Mouse (Mus musculus): ENCODE data around the gene Prss41. TPM values are rescaled to one million over a fixed set of nuclear protein-coding genes. Genes with fewer than 3 reads are reported as not detected.

Prss41 gene
- polyA plus RNA-seq, 1 experiment from 2014 or later, result 1.3 TPM

DNA sequence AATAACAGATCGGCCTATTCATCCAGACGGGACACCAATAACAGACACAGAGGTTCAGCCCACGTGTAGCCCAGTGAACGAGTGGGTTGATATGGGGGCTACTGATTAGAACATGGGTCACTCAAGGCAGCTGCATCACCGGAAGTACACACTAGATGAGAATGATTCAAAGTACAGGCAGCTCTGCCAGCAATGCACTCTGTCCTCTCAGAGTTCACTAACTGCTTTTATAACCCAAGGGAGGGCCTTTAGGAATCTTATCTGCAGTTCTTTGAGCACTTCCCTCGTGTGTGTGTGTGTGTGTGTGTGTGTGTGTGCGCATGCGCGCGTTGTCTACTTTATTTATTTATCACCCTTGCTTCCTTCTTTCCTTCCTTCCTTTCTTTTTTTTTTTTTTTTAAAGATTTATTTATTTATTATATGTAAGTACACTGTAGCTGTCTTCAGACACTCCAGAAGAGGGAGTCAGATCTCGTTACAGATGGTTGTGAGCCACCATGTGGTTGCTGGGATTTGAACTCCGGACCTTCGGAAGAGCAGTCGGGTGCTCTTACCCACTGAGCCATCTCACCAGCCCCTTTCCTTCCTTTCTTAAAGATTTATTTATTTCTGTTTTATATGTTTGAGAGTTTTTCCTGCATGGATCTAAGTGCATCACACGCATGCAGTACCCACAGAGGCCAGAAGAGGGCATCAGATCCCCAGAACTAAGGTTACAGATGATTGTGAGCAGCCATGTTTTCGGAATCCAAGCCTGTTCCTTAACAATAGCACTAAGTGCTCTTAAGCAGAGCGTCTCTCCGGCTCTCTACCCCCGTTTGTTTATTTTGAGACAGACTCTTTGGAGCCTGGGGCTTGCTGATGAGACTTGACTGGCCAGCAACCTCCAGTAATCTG, 7.1 kb upstream of the Prss41 start:
- no peak overlapping the region for H3K4me3 ChIP-seq
- H3K9me3 ChIP-seq (replicated peaks), result no peaks in the 10 kb centered on the region
- WGBS, result 62% methylated on average over 19 of the region's 19 CpGs
- H3K27ac ChIP-seq, result no peak overlapping the region
- no peaks in the 10 kb centered on the region for H3K36me3 ChIP-seq
- H3K4me1 ChIP-seq, result no peaks in the 10 kb centered on the region
- H3K9ac ChIP-seq, result no peak overlapping the region
- ATAC-seq (ENCODE audit: low FRiP score), result peak; percentile 43; the same call in 1 of the 2 replicates
- H3K4me2 ChIP-seq (replicated peaks), result no peak overlapping the region
- H3K27me3 ChIP-seq, result no peaks in the 10 kb centered on the region

DNA sequence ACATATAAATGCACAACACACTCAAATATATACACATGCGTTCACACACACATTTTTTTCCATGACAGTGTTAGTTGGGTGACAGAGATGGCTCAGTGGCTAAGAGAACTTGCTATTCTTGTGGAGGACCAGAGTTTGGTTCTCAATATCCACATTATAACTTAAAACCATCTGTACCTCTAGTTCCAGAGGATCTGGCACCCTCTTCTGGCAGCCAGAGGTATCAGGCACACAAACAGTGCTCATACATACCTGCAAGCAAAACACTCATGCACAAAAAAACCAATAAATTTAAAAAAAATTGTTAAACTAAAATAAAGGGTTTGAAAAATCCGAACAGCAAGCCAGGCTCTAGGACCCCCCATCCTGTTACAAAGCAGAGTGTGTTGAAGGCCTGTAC, 6.1 kb upstream of the Prss41 start:
- Histone ChIP-seq H3K4me1 (no peaks in the 10 kb centered on the region), H3K9me3 (replicated peaks) (no peaks in the 10 kb centered on the region), H3K4me2 (replicated peaks) (no peak overlapping the region), H3K27ac (no peak overlapping the region), H3K9ac (no peak overlapping the region), H3K4me3 (no peak overlapping the region), H3K27me3 (no peaks in the 10 kb centered on the region), H3K36me3 (no peaks in the 10 kb centered on the region)
- WGBS, result 62% methylated on average over 2 of the region's 2 CpGs
- no peak for ATAC-seq (ENCODE audit: low FRiP score)

DNA sequence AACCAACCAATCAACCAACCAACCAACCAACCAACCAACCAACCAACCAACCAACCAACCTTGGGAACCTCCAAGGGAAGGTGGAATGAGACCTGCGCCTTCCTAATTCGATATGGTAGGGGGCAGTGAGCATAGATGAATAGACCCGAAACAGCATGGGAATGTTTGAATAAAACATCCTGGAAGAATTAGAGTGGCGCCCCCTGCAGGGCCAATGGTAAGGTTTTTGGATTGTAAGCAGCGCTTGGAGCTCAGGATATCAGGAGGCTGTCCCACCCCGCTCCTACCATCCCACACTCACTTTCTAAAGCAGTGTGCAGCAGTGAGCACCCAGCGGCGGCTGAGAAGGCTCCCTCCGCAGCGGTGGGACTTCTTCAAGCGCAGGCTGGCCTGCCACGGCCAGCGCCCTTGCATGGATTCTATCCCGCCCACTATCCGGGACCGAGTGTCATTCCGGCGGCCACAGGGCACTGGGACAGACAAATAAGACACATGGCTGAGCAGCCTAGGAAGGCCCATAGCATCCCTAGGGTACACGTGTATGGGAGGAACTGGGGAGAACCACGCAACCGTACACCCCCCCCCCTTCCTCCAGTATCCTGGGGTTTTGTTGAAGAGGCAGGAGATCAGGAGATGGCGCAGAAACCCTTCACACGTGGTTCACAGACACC, 696 bp downstream of the Prss41 start:
- Histone ChIP-seq H3K4me3 (no peak overlapping the region), H3K27ac (no peak overlapping the region), H3K27me3 (0 out of 2 replicates have a peak, but pooled peaks cover 5% of the 10 kb centered on the region), H3K4me1 (peaks cover 5% of the 10 kb centered on the region; the same call in 1 of the 2 replicates), H3K36me3 (no peaks in the 10 kb centered on the region), H3K9me3 (replicated peaks) (no peaks in the 10 kb centered on the region), H3K4me2 (replicated peaks) (peak overlapping the region; percentile 38), H3K9ac (no peak overlapping the region)
- 39% methylated on average over 23 of the region's 23 CpGs for WGBS
- peak; percentile 6; the same call in 1 of the 2 replicates for ATAC-seq (ENCODE audit: low FRiP score)

DNA sequence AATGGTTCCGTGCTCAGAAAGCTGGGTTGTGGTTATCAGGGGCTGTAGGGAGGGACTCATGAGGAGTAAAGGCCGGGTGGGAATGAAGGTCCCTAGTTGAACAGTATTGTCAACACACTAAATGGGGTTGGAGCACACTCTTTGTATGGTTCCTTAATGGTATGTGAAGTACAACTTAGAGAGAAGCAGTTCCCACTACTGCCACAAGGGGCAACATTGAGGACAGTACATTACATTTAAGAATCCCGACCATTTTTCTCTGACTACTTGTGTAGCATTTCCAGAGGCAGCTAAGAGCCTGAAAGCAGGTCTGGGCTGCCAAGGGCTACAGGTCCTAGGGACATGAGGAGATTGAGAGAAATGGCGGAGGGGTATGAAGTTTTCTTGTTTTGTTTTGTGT, 2.8 kb downstream of the Prss41 start:
- WGBS, result 27% methylated on average over 4 of the region's 4 CpGs
- Histone ChIP-seq H3K4me2 (replicated peaks) (no peak overlapping the region), H3K4me1 (peaks cover 5% of the 10 kb centered on the region; the same call in 1 of the 2 replicates), H3K9me3 (replicated peaks) (no peaks in the 10 kb centered on the region), H3K36me3 (no peaks in the 10 kb centered on the region), H3K27me3 (peaks cover 16% of the 10 kb centered on the region), H3K9ac (no peak overlapping the region), H3K4me3 (no peak overlapping the region), H3K27ac (no peak overlapping the region)
- no peak for ATAC-seq (ENCODE audit: low FRiP score)

DNA sequence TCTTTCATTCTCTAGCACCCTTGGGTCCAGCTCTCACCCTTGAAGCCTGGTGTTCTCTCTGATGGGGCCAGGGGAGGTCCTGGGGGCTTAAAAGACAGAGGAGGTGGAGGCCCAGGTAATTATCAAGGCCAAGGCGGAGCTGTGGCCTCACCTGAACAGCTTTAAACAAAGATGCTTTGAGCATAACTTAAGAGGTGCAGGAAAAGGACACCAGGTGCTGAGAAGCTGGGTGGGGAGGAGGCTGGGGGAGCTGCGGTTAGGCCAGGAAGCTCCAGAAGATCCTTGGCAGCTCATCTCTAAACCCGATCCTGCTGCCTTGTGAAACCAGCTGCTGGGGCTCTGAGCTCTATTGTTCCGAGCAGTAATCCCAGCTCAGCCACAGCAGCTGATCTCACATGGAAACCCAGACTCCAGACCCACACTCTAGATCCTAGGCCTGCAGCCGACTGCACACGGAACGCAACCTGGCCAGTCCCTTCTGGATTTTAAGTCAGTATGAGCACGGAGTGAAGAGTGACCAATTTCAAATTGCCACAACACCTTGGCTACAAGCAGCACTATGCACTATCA, 7.9 kb downstream of the Prss41 start, which contains the start of gene Prss33:
Gene Prss33 (minus strand): TSS at position 51 of the 570 bp plus-strand sequence.
- no peak within 1 kb of the TSS for H3K27ac ChIP-seq
- no peak within 1 kb of the TSS for H3K9ac ChIP-seq
- no peak within 1 kb of the TSS for H3K4me2 ChIP-seq (replicated peaks)
- H3K4me1 ChIP-seq, result no peaks in the 10 kb centered on the region
- no peak within 1 kb of the TSS for H3K4me3 ChIP-seq
- no peak for ATAC-seq (ENCODE audit: low FRiP score)
- no peaks in the 10 kb centered on the region for H3K36me3 ChIP-seq
- WGBS, result 77% methylated on average over 8 of the region's 8 CpGs
- no peaks in the 10 kb centered on the region for H3K9me3 ChIP-seq (replicated peaks)
- H3K27me3 ChIP-seq, result peaks cover 51% of the 10 kb centered on the region

DNA sequence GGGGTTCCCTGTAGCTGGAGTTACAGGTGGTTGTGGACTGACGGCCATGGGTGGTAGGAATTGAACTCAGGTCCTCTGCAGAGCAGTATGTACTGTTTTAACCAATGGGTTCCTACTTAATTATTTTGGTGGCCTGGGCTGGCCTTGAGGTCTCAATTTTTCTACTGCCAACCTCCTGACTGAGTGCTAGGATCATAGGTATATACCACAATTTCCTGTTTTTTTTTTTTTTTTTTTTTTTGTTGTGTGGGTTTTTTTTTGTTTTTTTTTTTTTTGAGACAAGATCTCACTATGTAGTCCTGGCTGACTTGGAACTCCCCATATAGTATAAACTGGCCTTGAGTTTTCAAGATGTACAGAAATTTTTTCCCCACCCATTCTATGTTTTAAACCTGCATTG, 12.8 kb downstream of the Prss41 start:
- no peak for ATAC-seq (ENCODE audit: low FRiP score)
- peaks cover 19% of the 10 kb centered on the region for H3K4me1 ChIP-seq

DNA sequence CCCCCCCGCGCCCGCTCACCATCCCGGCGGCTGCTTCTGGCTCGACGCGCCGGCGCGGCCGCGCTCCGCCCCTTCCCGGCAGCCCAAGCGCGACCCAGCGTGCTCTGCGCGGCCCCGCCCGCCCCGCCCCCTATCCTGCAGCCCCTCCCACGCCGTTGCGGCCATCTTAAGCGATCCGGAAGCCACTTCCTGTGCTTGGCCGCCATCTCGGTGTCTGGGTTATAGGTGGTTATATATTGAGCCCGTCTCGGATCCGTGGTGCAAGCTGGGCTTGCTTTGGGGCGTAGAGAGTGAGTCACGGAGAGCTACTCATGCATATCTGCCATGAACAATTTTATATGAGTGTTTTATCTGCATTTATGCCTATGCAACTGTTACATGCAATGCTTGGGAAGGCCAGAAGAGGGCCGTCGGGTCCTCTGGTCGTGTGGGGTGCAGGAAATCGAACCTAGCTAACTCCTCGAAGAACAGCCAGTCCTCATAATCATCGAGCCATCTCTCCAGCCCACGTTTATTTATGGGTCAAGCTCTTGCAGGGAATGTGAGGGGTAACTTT, 14.8 kb downstream of the Prss41 start, which contains the start of gene Elob:
Gene Elob (minus strand): TSS at position 73 of the 556 bp plus-strand sequence.
- peak within 1 kb of the TSS; percentile 82 for H3K4me2 ChIP-seq (replicated peaks)
- peak within 1 kb of the TSS; percentile 80 for H3K4me3 ChIP-seq
- H3K36me3 ChIP-seq, result peaks cover 32% of the 10 kb centered on the region
- H3K4me1 ChIP-seq, result peaks cover 19% of the 10 kb centered on the region
- peak; percentile 96 for ATAC-seq (ENCODE audit: low FRiP score)
- peak within 1 kb of the TSS; percentile 97 for H3K27ac ChIP-seq
- H3K27me3 ChIP-seq, result peaks cover 30% of the 10 kb centered on the region
- 1% methylated on average over 19 of the region's 42 CpGs for WGBS
- no peaks in the 10 kb centered on the region for H3K9me3 ChIP-seq (replicated peaks)
- peak within 1 kb of the TSS; percentile 86 for H3K9ac ChIP-seq

More for the DNA sequence above, 12.8 kb downstream of the Prss41 start:
- WGBS, result 94% methylated on average over 1 of the region's 1 CpGs
- H3K27ac ChIP-seq, result no peak overlapping the region
- H3K4me3 ChIP-seq, result no peak overlapping the region
- H3K4me2 ChIP-seq (replicated peaks), result no peak overlapping the region
- no peak overlapping the region for H3K9ac ChIP-seq
- H3K36me3 ChIP-seq, result peaks cover 12% of the 10 kb centered on the region
- H3K9me3 ChIP-seq (replicated peaks), result no peaks in the 10 kb centered on the region
- H3K27me3 ChIP-seq, result peaks cover 47% of the 10 kb centered on the region

DNA sequence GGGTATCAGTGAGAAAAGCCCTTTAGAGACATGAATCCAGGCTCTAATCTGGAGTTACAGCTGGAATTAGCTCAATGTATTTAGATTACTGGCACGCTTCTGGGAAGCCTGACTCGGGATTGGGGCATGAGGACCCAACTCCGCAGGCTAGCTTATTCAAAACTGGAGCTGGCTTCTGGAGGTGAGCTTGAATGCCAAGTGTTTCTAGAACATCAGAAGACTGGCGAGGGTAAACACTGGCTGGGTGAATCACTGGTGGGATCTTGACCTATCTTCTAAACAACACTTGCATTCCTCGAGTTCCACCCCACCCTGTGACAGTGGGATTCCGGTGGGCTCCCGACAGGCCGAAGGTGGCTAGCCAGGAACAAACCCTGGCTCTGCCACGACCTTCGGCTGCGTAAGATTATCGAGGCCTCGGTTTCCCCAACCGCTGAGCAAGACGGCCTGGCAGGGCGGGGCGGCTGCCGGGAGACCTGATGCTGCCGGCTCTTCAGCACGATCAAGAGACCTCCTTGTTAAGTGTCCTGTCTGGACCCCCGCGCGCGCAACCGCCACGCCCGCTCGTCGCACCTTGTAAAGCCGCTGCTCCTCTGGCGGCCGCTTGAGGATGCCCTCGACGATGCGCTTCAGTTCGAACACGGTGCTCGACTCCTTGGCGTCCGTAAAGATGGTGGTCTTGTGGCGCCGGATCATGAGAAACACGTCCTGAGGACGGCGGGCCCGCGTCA, 15.5 kb downstream of the Prss41 start:
- Histone ChIP-seq H3K9ac (peak overlapping the region; percentile 86), H3K27me3 (peaks cover 23% of the 10 kb centered on the region), H3K9me3 (replicated peaks) (no peaks in the 10 kb centered on the region), H3K36me3 (peaks cover 39% of the 10 kb centered on the region), H3K4me1 (peaks cover 19% of the 10 kb centered on the region), H3K4me3 (peak overlapping the region; percentile 80), H3K27ac (peak overlapping the region; percentile 97), H3K4me2 (replicated peaks) (peak overlapping the region; percentile 82)
- ATAC-seq (ENCODE audit: low FRiP score), result peak; percentile 79
- WGBS, result under 1% methylated on average over 47 of the region's 47 CpGs

DNA sequence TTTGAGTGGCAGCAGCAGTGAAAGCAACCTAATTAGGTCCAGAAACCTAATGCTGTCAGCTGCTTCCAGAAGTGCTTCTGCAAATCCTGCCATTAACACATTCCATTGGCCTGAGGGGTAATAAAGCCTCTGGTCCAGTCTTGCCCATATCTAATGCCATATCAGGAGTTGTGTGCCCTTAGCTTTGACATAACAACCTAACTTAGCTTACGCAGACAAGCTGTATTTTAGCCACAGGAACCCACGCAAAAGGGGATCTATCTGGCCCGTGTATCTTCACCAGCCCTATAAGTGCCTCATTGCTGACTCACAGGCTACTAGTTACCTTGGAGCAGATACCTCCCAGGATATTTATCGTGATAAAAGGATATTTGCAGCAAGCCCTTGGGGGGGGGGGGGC, 18.4 kb downstream of the Prss41 start:
- ATAC-seq (ENCODE audit: low FRiP score), result no peak
- 88% methylated on average over 4 of the region's 4 CpGs for WGBS
- Histone ChIP-seq H3K27me3 (peaks cover 2% of the 10 kb centered on the region; the same call in 1 of the 2 replicates), H3K4me3 (no peak overlapping the region), H3K27ac (no peak overlapping the region), H3K36me3 (peaks cover 67% of the 10 kb centered on the region), H3K9me3 (replicated peaks) (no peaks in the 10 kb centered on the region), H3K9ac (no peak overlapping the region), H3K4me1 (peaks cover 19% of the 10 kb centered on the region), H3K4me2 (replicated peaks) (no peak overlapping the region)

DNA sequence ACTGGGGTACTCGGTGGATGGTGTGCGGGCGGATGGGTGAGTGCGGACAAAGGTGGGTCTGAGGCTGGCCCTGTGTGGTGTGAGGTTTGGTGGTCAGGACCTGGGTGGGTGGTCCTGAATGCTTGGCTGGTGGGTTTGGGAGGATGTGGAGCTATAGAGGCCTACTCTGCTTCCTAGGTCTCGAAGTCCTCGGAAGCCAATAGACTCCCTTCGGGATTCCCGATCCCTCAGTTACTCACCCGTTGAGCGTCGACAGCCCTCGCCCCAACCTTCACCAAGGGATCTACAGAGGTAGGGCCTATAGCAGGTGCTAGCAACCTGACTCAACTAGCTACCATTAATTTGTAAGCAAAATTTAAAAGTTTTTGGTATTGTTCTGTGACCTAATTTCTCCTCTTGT, 20.4 kb downstream of the Prss41 start:
- no peak overlapping the region for H3K4me2 ChIP-seq (replicated peaks)
- no peaks in the 10 kb centered on the region for H3K27me3 ChIP-seq
- H3K36me3 ChIP-seq, result peaks cover 87% of the 10 kb centered on the region
- ATAC-seq (ENCODE audit: low FRiP score), result peak; percentile 30; the same call in 1 of the 2 replicates
- H3K9me3 ChIP-seq (replicated peaks), result peaks cover 15% of the 10 kb centered on the region; the same call in 1 of the 2 replicates
- H3K27ac ChIP-seq, result no peak overlapping the region
- WGBS, result 91% methylated on average over 12 of the region's 12 CpGs
- peaks cover 16% of the 10 kb centered on the region for H3K4me1 ChIP-seq
- no peak overlapping the region for H3K9ac ChIP-seq
- no peak overlapping the region for H3K4me3 ChIP-seq

DNA sequence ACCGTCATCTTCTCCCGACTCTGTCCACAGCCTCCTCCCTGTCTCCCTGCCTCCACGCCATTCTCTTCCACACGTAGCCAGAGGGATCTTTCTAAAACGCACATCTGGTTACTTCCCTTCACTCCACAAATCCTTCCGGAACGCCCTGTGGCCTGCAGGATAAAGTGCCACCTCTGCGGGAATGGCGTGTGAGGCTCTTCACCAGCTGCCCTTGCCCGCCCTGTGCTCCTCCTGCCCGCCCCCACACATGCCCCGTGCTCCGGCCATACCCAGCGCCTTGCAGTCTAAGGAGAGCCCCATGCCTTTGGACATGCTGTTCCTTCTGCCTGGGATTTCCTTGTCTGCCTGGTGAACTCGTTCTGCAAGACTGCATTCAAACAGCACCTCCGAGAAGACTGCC, 21.0 kb downstream of the Prss41 start:
- no peak overlapping the region for H3K9ac ChIP-seq
- H3K27ac ChIP-seq, result no peak overlapping the region
- H3K4me2 ChIP-seq (replicated peaks), result no peak overlapping the region
- H3K4me3 ChIP-seq, result no peak overlapping the region
- peaks cover 20% of the 10 kb centered on the region; the same call in 1 of the 2 replicates for H3K9me3 ChIP-seq (replicated peaks)
- H3K27me3 ChIP-seq, result no peaks in the 10 kb centered on the region
- peaks cover 14% of the 10 kb centered on the region for H3K4me1 ChIP-seq
- H3K36me3 ChIP-seq, result peaks cover 93% of the 10 kb centered on the region
- peak; percentile 39 for ATAC-seq (ENCODE audit: low FRiP score)
- WGBS, result 86% methylated on average over 16 of the region's 16 CpGs

Measured in hindbrain, embryonic 12.5 days (tissue).